Mouse (Mus musculus): ENCODE results near the gene Gp1bb.

Gene Gp1bb

GRCm38 (mm10) chr16:18628206-18628947, 6.2 kb upstream of the Gp1bb start:
- DNase-seq: peak; percentile 31

GRCm38 (mm10) chr16:18627163-18627562, 5.0 kb upstream of the Gp1bb start:
- no peak for DNase-seq

GRCm38 (mm10) chr16:18626376-18626878, 4.2 kb upstream of the Gp1bb start, which contains the start of gene Gm49601:
Gene Gm49601 (minus strand): TSS chr16:18626427.
- DNase-seq: peak; percentile 87

- peak; percentile 68 for DNase-seq
Measured at GRCm38 (mm10) chr16:18625791-18626311, 3.6 kb upstream of the Gp1bb start.

GRCm38 (mm10) chr16:18625097-18625496, 2.9 kb upstream of the Gp1bb start:
- peak; percentile 29 for DNase-seq

- peak; percentile 38 for DNase-seq
Measured at GRCm38 (mm10) chr16:18624641-18625040, 2.4 kb upstream of the Gp1bb start.

- peak; percentile 22 for DNase-seq
Measured at GRCm38 (mm10) chr16:18623751-18624540, 1.7 kb upstream of the Gp1bb start.

GRCm38 (mm10) chr16:18622916-18623750, 930 bp upstream of the Gp1bb start:
- DNase-seq: peak; percentile 29

GRCm38 (mm10) chr16:18621362-18622001, 721 bp downstream of the Gp1bb start:
- DNase-seq: peak; percentile 54

GRCm38 (mm10) chr16:18620601-18621361, 1.4 kb downstream of the Gp1bb start:
- DNase-seq: peak; percentile 70

- DNase-seq: no peak
Measured at GRCm38 (mm10) chr16:18620201-18620600, 2.0 kb downstream of the Gp1bb start.

- DNase-seq: no peak
Measured at GRCm38 (mm10) chr16:18619110-18619509, 3.1 kb downstream of the Gp1bb start.

- no peak for DNase-seq
Measured at GRCm38 (mm10) chr16:18618297-18618696, 3.9 kb downstream of the Gp1bb start.

- peak; percentile 88 for DNase-seq
Measured at GRCm38 (mm10) chr16:18617370-18618065, 4.7 kb downstream of the Gp1bb start.

GRCm38 (mm10) chr16:18613301-18613700, 8.9 kb downstream of the Gp1bb start:
- DNase-seq: no peak

GRCm38 (mm10) chr16:18611752-18612151, 10.5 kb downstream of the Gp1bb start:
- no peak for DNase-seq

GRCm38 (mm10) chr16:18609099-18609498, 13.1 kb downstream of the Gp1bb start:
- DNase-seq: no peak

GRCm38 (mm10) chr16:18608226-18608625, 14.0 kb downstream of the Gp1bb start:
- DNase-seq: no peak

GRCm38 (mm10) chr16:18605705-18606104, 16.5 kb downstream of the Gp1bb start:
- no peak for DNase-seq

GRCm38 (mm10) chr16:18604267-18604701, 17.9 kb downstream of the Gp1bb start:
- DNase-seq: no peak

GRCm38 (mm10) chr16:18601447-18601846, 20.8 kb downstream of the Gp1bb start:
- DNase-seq: no peak

Measured in right cerebral cortex, postnatal 25 days (tissue).